Mouse (Mus musculus) erythroid progenitor cell, adult 5-6 weeks (primary cell): ENCODE results near the gene Fcer2a. TPM values are rescaled to one million over a fixed set of nuclear protein-coding genes. Genes with fewer than 3 reads are reported as not detected.

Experiments
- ATAC-seq: replicated peaks from 2 replicates; pipeline ENCODE4 v1.8.0; 2016; ENCODE audit warnings: moderate number of reproducible peaks, mild to moderate bottlenecking, moderate TSS enrichment, inconsistent platforms; ENCODE audit not compliant: poor library complexity, low FRiP score, severe bottlenecking
- total RNA-seq, 2 experiments: library from RNA; stranded (forward) in 1 of 2; stranded (reverse) in 1 of 2; fragments of 150-400 nt in 1 of 2; fragments of 186-747, 209-891 nt in 1 of 2; gene quantifications; 2 replicates each; pipeline versions ENCODE4 v1.2.3 to v1.2.4; 2015 to 2017; ENCODE audit warnings: low replicate concordance in 2 of 2

The Fcer2a gene
- total RNA-seq, 2 experiments from 2014 or later: not detected

GRCm38 (mm10) chr8:3678831-3679230 is 15.1 kb downstream of the Fcer2a start:
- no peak for ATAC-seq

- no peak for ATAC-seq
Measured at GRCm38 (mm10) chr8:3676993-3677579, 16.9 kb downstream of the Fcer2a start.

GRCm38 (mm10) chr8:3676131-3676992 is 17.6 kb downstream of the Fcer2a start, which contains the start of gene Trappc5:
Gene Trappc5, plus strand, starts transcription at chr8:3676299.
- ATAC-seq: peak; percentile 94

- ATAC-seq: no peak
Measured at GRCm38 (mm10) chr8:3674671-3675070, 19.3 kb downstream of the Fcer2a start.

GRCm38 (mm10) chr8:3671980-3672491 is 21.9 kb downstream of the Fcer2a start, which contains the start of gene Fcor:
Gene Fcor, minus strand, starts transcription at chr8:3672362.
- ATAC-seq: peak; percentile 54; the same call in 1 of the 2 replicates

GRCm38 (mm10) chr8:3670388-3670787 is 23.6 kb downstream of the Fcer2a start:
- no peak for ATAC-seq

- ATAC-seq: no peak
Measured at GRCm38 (mm10) chr8:3665507-3665906, 28.5 kb downstream of the Fcer2a start, which contains the start of gene Mcemp1. Gene Mcemp1, plus strand, starts transcription at chr8:3665754.

GRCm38 (mm10) chr8:3664405-3664804 is 29.6 kb downstream of the Fcer2a start:
- ATAC-seq: no peak

GRCm38 (mm10) chr8:3660889-3661288 is 33.1 kb downstream of the Fcer2a start:
- ATAC-seq: no peak

GRCm38 (mm10) chr8:3656725-3657381 is 37.1 kb downstream of the Fcer2a start:
- no peak for ATAC-seq

- ATAC-seq: no peak
Measured at GRCm38 (mm10) chr8:3655526-3655925, 38.4 kb downstream of the Fcer2a start, which contains the start of gene Retn. Gene Retn, plus strand, starts transcription at chr8:3655770.

GRCm38 (mm10) chr8:3654726-3655508 is 39.1 kb downstream of the Fcer2a start:
- no peak for ATAC-seq

- ATAC-seq: no peak
Measured at GRCm38 (mm10) chr8:3652845-3653244, 41.1 kb downstream of the Fcer2a start.

GRCm38 (mm10) chr8:3648990-3649389 is 45.0 kb downstream of the Fcer2a start:
- ATAC-seq: no peak

GRCm38 (mm10) chr8:3648268-3648667 is 45.7 kb downstream of the Fcer2a start:
- ATAC-seq: no peak

GRCm38 (mm10) chr8:3647561-3647960 is 46.4 kb downstream of the Fcer2a start:
- ATAC-seq: no peak

- no peak for ATAC-seq
Measured at GRCm38 (mm10) chr8:3646824-3647531, 47.0 kb downstream of the Fcer2a start.

GRCm38 (mm10) chr8:3645804-3646203 is 48.2 kb downstream of the Fcer2a start:
- peak; percentile 81 for ATAC-seq
